Mouse (Mus musculus) spleen, adult 2 months (tissue): Measurements from ENCODE around the gene Pate2. TPM values are rescaled to one million over a fixed set of nuclear protein-coding genes. Genes with fewer than 3 reads are reported as not detected.
"Not testable (repeated sequence)": the region's sequence is repeated elsewhere in the genome, so short reads cannot be mapped to it uniquely, and the experiment has no call there.

ENCODE experiments used
- DNase-seq, 2 experiments: peaks; one replicate each; pipeline versions ENCODE4 v3.0.0 to v3.0.0-alpha.2; 2012 to 2021; ENCODE audit warnings: low spot score in 2 of 2, low read depth in 1 of 2
- H3K27ac ChIP-seq: fragments of 200-500 bp; 2 replicates; pipeline ENCODE4 v1.5.1; 2012; ENCODE audit warnings: low read length, inconsistent platforms; ENCODE audit not compliant: insufficient read depth
- H3K27me3 ChIP-seq: fragments of 200-500 bp; 2 replicates; pipeline ENCODE4 v1.6.1; 2012; ENCODE audit warnings: mild to moderate bottlenecking, moderate library complexity, low read length, inconsistent platforms; ENCODE audit not compliant: control insufficient read depth, insufficient read depth
- H3K36me3 ChIP-seq: fragments of 200-500 bp; 2 replicates; pipeline ENCODE4 v1.6.1; 2012; ENCODE audit warnings: mild to moderate bottlenecking, low read length, inconsistent platforms; ENCODE audit not compliant: control insufficient read depth, insufficient read depth
- H3K4me1 ChIP-seq: fragments of 200-500 bp; 2 replicates; pipeline ENCODE4 v1.6.1; 2011; ENCODE audit warnings: inconsistent platforms; ENCODE audit not compliant: control insufficient read depth, insufficient read depth, insufficient read length
- H3K4me3 ChIP-seq: fragments of 200-500 bp; 2 replicates; pipeline ENCODE4 v1.5.1; 2011; ENCODE audit warnings: mild to moderate bottlenecking, inconsistent platforms; ENCODE audit not compliant: insufficient read depth, insufficient read length; ENCODE audit errors: extremely low read depth
- CTCF ChIP-seq: fragments of 200-500 bp; IDR thresholded peaks from 2 replicates; pipeline ENCODE4 v1.5.1; 2011; ENCODE audit warnings: mild to moderate bottlenecking, inconsistent platforms; ENCODE audit not compliant: insufficient read depth, insufficient read length, insufficient replicate concordance; ENCODE audit errors: extremely low read depth
- POLR2A ChIP-seq: fragments of 200-500 bp; IDR thresholded peaks from 2 replicates; pipeline ENCODE4 v1.6.1; 2011; ENCODE audit warnings: low read depth, low read length, inconsistent platforms
- WGBS: fragments of 180-500 bp; shearing (Covaris S2); methylation state at CpG from one replicate; pipeline ENCODE4 v1.1.7; 2018; 5-methylcytosine and 5-hydroxymethylcytosine counted together
- polyA plus RNA-seq: library from polyadenylated mRNA; depleted of rRNA; stranded (reverse); fragments of >200 nt; gene quantifications from 2 replicates; pipeline ENCODE4 v1.2.3, GENCODE M21; 2012

The Pate2 gene
- polyA plus RNA-seq, 1 experiment: 0.05 TPM

GRCm38 (mm10) chr9:35614005-35614404, 43.9 kb downstream of the Pate2 start:
- TF ChIP-seq CTCF (no peak), POLR2A (no peak)
- no peaks in the 10 kb centered on the region for H3K27me3 ChIP-seq
- no peak for DNase-seq
- WGBS: 28% methylated on average over 2 of the region's 2 CpGs
- no peaks in the 10 kb centered on the region for H3K36me3 ChIP-seq
- H3K4me3 ChIP-seq: no peak overlapping the region
- H3K4me1 ChIP-seq: no peaks in the 10 kb centered on the region
- H3K27ac ChIP-seq: no peak overlapping the region

- H3K4me1 ChIP-seq, H3K27ac ChIP-seq, H3K27me3 ChIP-seq, DNase-seq, H3K4me3 ChIP-seq, H3K36me3 ChIP-seq: not testable (repeated sequence)
- 66% methylated on average over 2 of the region's 2 CpGs for WGBS
Observed at GRCm38 (mm10) chr9:35616784-35617183, 46.7 kb downstream of the Pate2 start.

- WGBS: 76% methylated on average over 1 of the region's 1 CpGs
- Histone ChIP-seq H3K27me3 (no peaks in the 10 kb centered on the region), H3K27ac (no peak overlapping the region), H3K4me1 (no peaks in the 10 kb centered on the region), H3K4me3 (no peak overlapping the region), H3K36me3 (no peaks in the 10 kb centered on the region)
- TF ChIP-seq CTCF (no peak), POLR2A (no peak)
- DNase-seq: no peak
Observed at GRCm38 (mm10) chr9:35632981-35633380, 62.9 kb downstream of the Pate2 start.

GRCm38 (mm10) chr9:35648102-35648501, 78.0 kb downstream of the Pate2 start, which contains the start of gene Pate3:
TSS of gene Pate3 (minus strand) at chr9:35648202.
- H3K27ac ChIP-seq: no peak within 1 kb of the TSS
- 63% methylated on average over 1 of the region's 1 CpGs for WGBS
- no peaks in the 10 kb centered on the region for H3K27me3 ChIP-seq
- TF ChIP-seq POLR2A (no peak), CTCF (no peak)
- no peak for DNase-seq
- no peaks in the 10 kb centered on the region for H3K36me3 ChIP-seq
- H3K4me3 ChIP-seq: no peak within 1 kb of the TSS
- no peaks in the 10 kb centered on the region for H3K4me1 ChIP-seq

- no peaks in the 10 kb centered on the region for H3K4me1 ChIP-seq
- TF ChIP-seq POLR2A (no peak), CTCF (no peak)
- WGBS: 82% methylated on average over 2 of the region's 2 CpGs
- H3K4me3 ChIP-seq: no peak overlapping the region
- DNase-seq: no peak
- no peaks in the 10 kb centered on the region for H3K27me3 ChIP-seq
- H3K36me3 ChIP-seq: no peaks in the 10 kb centered on the region
- H3K27ac ChIP-seq: no peak overlapping the region
Observed at GRCm38 (mm10) chr9:35673557-35673956, 103.5 kb downstream of the Pate2 start.

GRCm38 (mm10) chr9:35687013-35687412, 116.9 kb downstream of the Pate2 start, which contains the start of gene Pate1:
TSS of gene Pate1 (minus strand) at chr9:35687390.
- Histone ChIP-seq H3K27me3 (no peaks in the 10 kb centered on the region), H3K4me3 (no peak within 1 kb of the TSS), H3K27ac (no peak within 1 kb of the TSS), H3K36me3 (no peaks in the 10 kb centered on the region), H3K4me1 (no peaks in the 10 kb centered on the region)
- 62% methylated on average over 1 of the region's 1 CpGs for WGBS
- DNase-seq: no peak
- TF ChIP-seq CTCF (no peak), POLR2A (no peak)

- H3K4me1 ChIP-seq: no peaks in the 10 kb centered on the region
- DNase-seq: no peak
- H3K27ac ChIP-seq: no peak overlapping the region
- TF ChIP-seq CTCF: no peak
- TF ChIP-seq POLR2A: no peak
- no peak overlapping the region for H3K4me3 ChIP-seq
- no peaks in the 10 kb centered on the region for H3K27me3 ChIP-seq
- no peaks in the 10 kb centered on the region for H3K36me3 ChIP-seq
Observed at GRCm38 (mm10) chr9:35691924-35692323, 121.8 kb downstream of the Pate2 start.
